Mouse (Mus musculus): ENCODE data around the gene Prm3. TPM values are rescaled to one million over a fixed set of nuclear protein-coding genes. Genes with fewer than 3 reads are reported as not detected.
"Not testable (repeated sequence)": the region's sequence is repeated elsewhere in the genome, so short reads cannot be mapped to it uniquely, and the experiment has no call there.

Prm3 gene
- polyA plus RNA-seq, 1 experiment from 2014 or later: not detected

- no peaks in the 10 kb centered on the region for H3K36me3 ChIP-seq (ENCODE audit: control insufficient read depth, insufficient read depth, low read length)
- no peak within 1 kb of the TSS for H3K27ac ChIP-seq (ENCODE audit: low read length)
- no peak within 1 kb of the TSS for H3K9ac ChIP-seq (ENCODE audit: low read length)
- H3K9me3 ChIP-seq (ENCODE audit: control insufficient read depth, low read length): no peaks in the 10 kb centered on the region
- no peaks in the 10 kb centered on the region; the same call in 1 of the 2 replicates for H3K27me3 ChIP-seq (ENCODE audit: control insufficient read depth, insufficient read depth, low read depth, low read length)
- H3K4me3 ChIP-seq (ENCODE audit: low read length): no peak within 1 kb of the TSS
- 82% methylated on average over 2 of the region's 2 CpGs for WGBS
- 0 out of 2 replicates have a peak, but pooled peaks cover 4% of the 10 kb centered on the region for H3K4me1 ChIP-seq (replicated peaks; ENCODE audit: control insufficient read depth, insufficient read depth, low read length)
- no peak for ATAC-seq (ENCODE audit: low read depth)
- H3K4me2 ChIP-seq (ENCODE audit: low read depth, low read length): no peak within 1 kb of the TSS
Measured at GRCm38 (mm10) chr16:10812865-10813371, 22.2 kb upstream of the Prm3 start, which contains the start of gene Gm11172. Gm11172 (plus strand) TSS chr16:10812915.

GRCm38 (mm10) chr16:10810376-10810775, 19.7 kb upstream of the Prm3 start:
- no peaks in the 10 kb centered on the region; the same call in 1 of the 2 replicates for H3K27me3 ChIP-seq (ENCODE audit: control insufficient read depth, insufficient read depth, low read depth, low read length)
- no peak overlapping the region for H3K27ac ChIP-seq (ENCODE audit: low read length)
- ATAC-seq (ENCODE audit: low read depth): no peak
- no peak overlapping the region for H3K9ac ChIP-seq (ENCODE audit: low read length)
- no peak overlapping the region for H3K4me2 ChIP-seq (ENCODE audit: low read depth, low read length)
- H3K4me1 ChIP-seq (replicated peaks; ENCODE audit: control insufficient read depth, insufficient read depth, low read length): 0 out of 2 replicates have a peak, but pooled peaks cover 4% of the 10 kb centered on the region
- no peaks in the 10 kb centered on the region for H3K36me3 ChIP-seq (ENCODE audit: control insufficient read depth, insufficient read depth, low read length)
- 78% methylated on average over 1 of the region's 1 CpGs for WGBS
- no peaks in the 10 kb centered on the region for H3K9me3 ChIP-seq (ENCODE audit: control insufficient read depth, low read length)
- no peak overlapping the region for H3K4me3 ChIP-seq (ENCODE audit: low read length)

- 71% methylated on average over 10 of the region's 10 CpGs for WGBS
- H3K9me3 ChIP-seq (ENCODE audit: control insufficient read depth, low read length): no peaks in the 10 kb centered on the region
- ATAC-seq (ENCODE audit: low read depth): no peak
- H3K4me3 ChIP-seq (ENCODE audit: low read length): no peak within 1 kb of the TSS
- H3K9ac ChIP-seq (ENCODE audit: low read length): no peak within 1 kb of the TSS
- no peaks in the 10 kb centered on the region for H3K36me3 ChIP-seq (ENCODE audit: control insufficient read depth, insufficient read depth, low read length)
- no peak within 1 kb of the TSS for H3K27ac ChIP-seq (ENCODE audit: low read length)
- H3K4me2 ChIP-seq (ENCODE audit: low read depth, low read length): no peak within 1 kb of the TSS
- H3K4me1 ChIP-seq (replicated peaks; ENCODE audit: control insufficient read depth, insufficient read depth, low read length): no peaks in the 10 kb centered on the region
- H3K27me3 ChIP-seq (ENCODE audit: control insufficient read depth, insufficient read depth, low read depth, low read length): no peaks in the 10 kb centered on the region; the same call in 1 of the 2 replicates
Measured at GRCm38 (mm10) chr16:10805789-10806527, 15.2 kb upstream of the Prm3 start, which contains the start of gene Prm1. Prm1 (minus strand) TSS chr16:10805839.

GRCm38 (mm10) chr16:10802420-10802819, 11.7 kb upstream of the Prm3 start:
- WGBS: 69% methylated on average over 3 of the region's 3 CpGs
- not testable (repeated sequence) for H3K4me1 ChIP-seq (replicated peaks; ENCODE audit: control insufficient read depth, insufficient read depth, low read length)

GRCm38 (mm10) chr16:10796034-10796433, 5.3 kb upstream of the Prm3 start, which contains the start of gene Prm2:
Prm2 (minus strand) TSS chr16:10796134.
- Histone ChIP-seq H3K4me2 (ENCODE audit: low read depth, low read length) (no peak within 1 kb of the TSS), H3K36me3 (ENCODE audit: control insufficient read depth, insufficient read depth, low read length) (no peaks in the 10 kb centered on the region), H3K4me1 (replicated peaks; ENCODE audit: control insufficient read depth, insufficient read depth, low read length) (no peaks in the 10 kb centered on the region), H3K27ac (ENCODE audit: low read length) (no peak within 1 kb of the TSS), H3K27me3 (ENCODE audit: control insufficient read depth, insufficient read depth, low read depth, low read length) (peaks cover 11% of the 10 kb centered on the region), H3K4me3 (ENCODE audit: low read length) (no peak within 1 kb of the TSS), H3K9ac (ENCODE audit: low read length) (no peak within 1 kb of the TSS), H3K9me3 (ENCODE audit: control insufficient read depth, low read length) (no peaks in the 10 kb centered on the region)
- ATAC-seq (ENCODE audit: low read depth): no peak
- WGBS: 70% methylated on average over 6 of the region's 6 CpGs

More at GRCm38 (mm10) chr16:10802420-10802819, 11.7 kb upstream of the Prm3 start:
- not testable (repeated sequence) for H3K36me3 ChIP-seq (ENCODE audit: control insufficient read depth, insufficient read depth, low read length); H3K9ac ChIP-seq (ENCODE audit: low read length); H3K27ac ChIP-seq (ENCODE audit: low read length); H3K9me3 ChIP-seq (ENCODE audit: control insufficient read depth, low read length); H3K4me2 ChIP-seq (ENCODE audit: low read depth, low read length); H3K27me3 ChIP-seq (ENCODE audit: control insufficient read depth, insufficient read depth, low read depth, low read length); H3K4me3 ChIP-seq (ENCODE audit: low read length)
- ATAC-seq (ENCODE audit: low read depth): peak; percentile 71; the same call in 1 of the 2 replicates

- ATAC-seq (ENCODE audit: low read depth): no peak
- H3K4me1 ChIP-seq (replicated peaks; ENCODE audit: control insufficient read depth, insufficient read depth, low read length): peaks cover 12% of the 10 kb centered on the region
- H3K4me2 ChIP-seq (ENCODE audit: low read depth, low read length): no peak overlapping the region
- no peaks in the 10 kb centered on the region; the same call in 1 of the 2 replicates for H3K27me3 ChIP-seq (ENCODE audit: control insufficient read depth, insufficient read depth, low read depth, low read length)
- H3K27ac ChIP-seq (ENCODE audit: low read length): no peak overlapping the region
- no peak overlapping the region for H3K9ac ChIP-seq (ENCODE audit: low read length)
- no peaks in the 10 kb centered on the region for H3K9me3 ChIP-seq (ENCODE audit: control insufficient read depth, low read length)
- H3K36me3 ChIP-seq (ENCODE audit: control insufficient read depth, insufficient read depth, low read length): no peaks in the 10 kb centered on the region
- H3K4me3 ChIP-seq (ENCODE audit: low read length): no peak overlapping the region
- WGBS: 76% methylated on average over 4 of the region's 4 CpGs
Measured at GRCm38 (mm10) chr16:10788866-10789265, 1.8 kb downstream of the Prm3 start.

GRCm38 (mm10) chr16:10788271-10788670, 2.4 kb downstream of the Prm3 start, which contains the start of gene Tnp2:
Tnp2 (minus strand) TSS chr16:10788660.
- no peaks in the 10 kb centered on the region; the same call in 1 of the 2 replicates for H3K27me3 ChIP-seq (ENCODE audit: control insufficient read depth, insufficient read depth, low read depth, low read length)
- ATAC-seq (ENCODE audit: low read depth): no peak
- H3K27ac ChIP-seq (ENCODE audit: low read length): no peak within 1 kb of the TSS
- peaks cover 17% of the 10 kb centered on the region for H3K4me1 ChIP-seq (replicated peaks; ENCODE audit: control insufficient read depth, insufficient read depth, low read length)
- no peaks in the 10 kb centered on the region for H3K9me3 ChIP-seq (ENCODE audit: control insufficient read depth, low read length)
- H3K4me3 ChIP-seq (ENCODE audit: low read length): no peak within 1 kb of the TSS
- 42% methylated on average over 16 of the region's 16 CpGs for WGBS
- no peaks in the 10 kb centered on the region for H3K36me3 ChIP-seq (ENCODE audit: control insufficient read depth, insufficient read depth, low read length)
- H3K9ac ChIP-seq (ENCODE audit: low read length): no peak within 1 kb of the TSS
- no peak within 1 kb of the TSS for H3K4me2 ChIP-seq (ENCODE audit: low read depth, low read length)

- WGBS: 64% methylated on average over 7 of the region's 7 CpGs
Measured at GRCm38 (mm10) chr16:10787548-10788058, 3.1 kb downstream of the Prm3 start.

More at GRCm38 (mm10) chr16:10787548-10788058, 3.1 kb downstream of the Prm3 start:
- no peak overlapping the region for H3K4me3 ChIP-seq (ENCODE audit: low read length)
- H3K9ac ChIP-seq (ENCODE audit: low read length): no peak overlapping the region
- no peaks in the 10 kb centered on the region for H3K36me3 ChIP-seq (ENCODE audit: control insufficient read depth, insufficient read depth, low read length)
- H3K27ac ChIP-seq (ENCODE audit: low read length): no peak overlapping the region
- no peaks in the 10 kb centered on the region for H3K9me3 ChIP-seq (ENCODE audit: control insufficient read depth, low read length)
- no peaks in the 10 kb centered on the region; the same call in 1 of the 2 replicates for H3K27me3 ChIP-seq (ENCODE audit: control insufficient read depth, insufficient read depth, low read depth, low read length)
- no peak overlapping the region for H3K4me2 ChIP-seq (ENCODE audit: low read depth, low read length)
- H3K4me1 ChIP-seq (replicated peaks; ENCODE audit: control insufficient read depth, insufficient read depth, low read length): peaks cover 24% of the 10 kb centered on the region
- ATAC-seq (ENCODE audit: low read depth): no peak

Measured in lung, embryonic 16.5 days (tissue).